Mouse (Mus musculus) stomach, postnatal 0 days (tissue): ENCODE measurements at regions not wholly inside any gene's neighbourhood (a gene's known extent, or its start where the extent isn't known, plus 50 kb on each side); places are given as distances from the start of the nearest gene placed in this dataset.

Experiments used
- ATAC-seq: fragments of 200-750 bp; cut with Nextera tagmentation; 2 replicates; pipeline ENCODE4 v1.8.0; 2017; ENCODE audit not compliant: low FRiP score, low TSS enrichment
- DNase-seq: peaks from one replicate; pipeline ENCODE4 v3.0.0-alpha.2; 2016; ENCODE audit warnings: low spot score
- H3K27ac ChIP-seq: fragments of 300-500 bp; sonication (generic); replicated peaks from 2 replicates; pipeline ENCODE4 v1.5.1; 2014; ENCODE audit warnings: mild to moderate bottlenecking, control low read depth
- H3K27me3 ChIP-seq: fragments of 300-500 bp; sonication (generic); 2 replicates; pipeline ENCODE4 v1.6.1; 2014; ENCODE audit warnings: low read length; ENCODE audit not compliant: control insufficient read depth, insufficient read depth
- H3K36me3 ChIP-seq: fragments of 300-500 bp; sonication (generic); 2 replicates; pipeline ENCODE4 v1.6.1; 2014; ENCODE audit warnings: low read length, mixed read lengths; ENCODE audit not compliant: control insufficient read depth, insufficient read depth
- H3K4me1 ChIP-seq: fragments of 300-500 bp; sonication (generic); replicated peaks from 2 replicates; pipeline ENCODE4 v1.6.1; 2014; ENCODE audit warnings: antibody characterized with exemption; ENCODE audit not compliant: control insufficient read depth, insufficient read depth
- H3K4me2 ChIP-seq: fragments of 300-500 bp; sonication (generic); replicated peaks from 2 replicates; pipeline ENCODE4 v1.6.1; 2014; ENCODE audit warnings: low read depth, mild to moderate bottlenecking, control low read depth, moderate library complexity
- H3K4me3 ChIP-seq: fragments of 300-500 bp; sonication (generic); 2 replicates; pipeline ENCODE4 v1.5.1; 2014; ENCODE audit warnings: low read depth, low read length, control low read depth
- H3K9ac ChIP-seq: fragments of 300-500 bp; sonication (generic); 2 replicates; pipeline ENCODE4 v1.6.1; 2014; ENCODE audit warnings: mild to moderate bottlenecking, low read length, control low read depth, mixed read lengths
- H3K9me3 ChIP-seq: fragments of 300-500 bp; sonication (generic); 2 replicates; pipeline ENCODE4 v1.6.1; 2016; ENCODE audit warnings: low read length; ENCODE audit not compliant: control insufficient read depth
- CTCF ChIP-seq: IDR thresholded peaks from 2 replicates; pipeline ENCODE4 v1.5.1; 2016; ENCODE audit warnings: antibody characterized with exemption, low read depth, mild to moderate bottlenecking, moderate library complexity
- EP300 ChIP-seq: optimal IDR thresholded peaks from 2 replicates; pipeline ENCODE3; 2016; ENCODE audit warnings: antibody characterized with exemption
- WGBS: fragments of 180-500 bp; shearing (Covaris S2); extraction: QIAGEN DNeasy Blood & Tissue Kit; methylation state at CpG from one replicate; pipeline ENCODE4 v1.1.7; 2014; 5-methylcytosine and 5-hydroxymethylcytosine counted together

DNA sequence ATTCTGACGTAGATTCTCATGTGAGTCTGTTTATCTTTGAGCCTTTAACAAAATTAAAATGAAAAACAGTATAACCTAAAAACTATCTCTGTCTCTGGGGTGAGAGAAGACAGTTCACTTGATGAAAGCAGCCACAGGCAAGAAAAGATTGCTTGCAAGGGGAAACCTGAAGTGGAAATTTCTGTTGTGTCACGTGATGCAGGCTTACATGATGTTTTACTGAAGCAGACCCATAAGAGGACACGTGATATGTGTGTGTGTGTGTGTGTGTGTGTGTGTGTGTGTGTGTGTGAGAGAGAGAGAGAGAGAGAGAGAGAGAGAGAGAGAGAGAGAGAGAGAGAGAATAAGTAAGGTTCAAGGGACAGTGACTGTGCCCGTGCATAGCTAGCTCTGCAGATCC, 63.7 kb upstream of the Fam204a start:
- no peak overlapping the region for H3K4me3 ChIP-seq
- DNase-seq (no peak), ATAC-seq (no peak)
- H3K4me2 ChIP-seq = no peak overlapping the region
- no peaks in the 10 kb centered on the region for H3K36me3 ChIP-seq
- no peaks in the 10 kb centered on the region for H3K27me3 ChIP-seq
- 82% methylated on average over 4 of the region's 4 CpGs for WGBS
- H3K27ac ChIP-seq = no peak overlapping the region
- no peak overlapping the region for H3K9ac ChIP-seq
- no peaks in the 10 kb centered on the region for H3K9me3 ChIP-seq
- H3K4me1 ChIP-seq = no peaks in the 10 kb centered on the region
- no peak for TF ChIP-seq EP300
- TF ChIP-seq CTCF = no peak

GRCm38 (mm10) chr19:60286810-60287396, 60.4 kb upstream of the Fam204a start:
- no peaks in the 10 kb centered on the region for H3K9me3 ChIP-seq
- H3K27me3 ChIP-seq = no peaks in the 10 kb centered on the region
- ATAC-seq = no peak
- WGBS = 31% methylated on average over 6 of the region's 6 CpGs
- no peak overlapping the region for H3K9ac ChIP-seq
- no peaks in the 10 kb centered on the region for H3K4me1 ChIP-seq
- no peak overlapping the region for H3K27ac ChIP-seq
- TF ChIP-seq CTCF (no peak), EP300 (no peak)
- no peaks in the 10 kb centered on the region for H3K36me3 ChIP-seq
- no peak overlapping the region for H3K4me2 ChIP-seq
- no peak for DNase-seq
- H3K4me3 ChIP-seq = no peak overlapping the region

GRCm38 (mm10) chr19:60284901-60285300, 58.4 kb upstream of the Fam204a start:
- Histone ChIP-seq H3K27me3 (no peaks in the 10 kb centered on the region), H3K36me3 (no peaks in the 10 kb centered on the region), H3K9ac (no peak overlapping the region), H3K9me3 (no peaks in the 10 kb centered on the region), H3K4me2 (no peak overlapping the region), H3K4me1 (no peaks in the 10 kb centered on the region), H3K27ac (no peak overlapping the region), H3K4me3 (no peak overlapping the region)
- DNase-seq = no peak
- WGBS = 68% methylated on average over 4 of the region's 4 CpGs
- no peak for TF ChIP-seq CTCF
- no peak for TF ChIP-seq EP300
- ATAC-seq = no peak
